Mouse (Mus musculus) heart, adult 2 months (tissue): ENCODE data around the gene Dgkz. TPM values are rescaled to one million over a fixed set of nuclear protein-coding genes. Genes with fewer than 3 reads are reported as not detected.

Experiments
- DNase-seq, 2 experiments: peaks; one replicate each; pipeline ENCODE4 v3.0.0; 2021
- H3K27ac ChIP-seq: fragments of 200-600 bp; 2 replicates; pipeline ENCODE4 v1.8.1; 2022
- H3K27me3 ChIP-seq: fragments of 200-500 bp; 2 replicates; pipeline ENCODE4 v1.6.1; 2012; ENCODE audit warnings: mild to moderate bottlenecking, low read length, inconsistent platforms, mixed read lengths; ENCODE audit not compliant: control insufficient read depth, insufficient read depth
- H3K36me3 ChIP-seq: fragments of 200-500 bp; 2 replicates; pipeline ENCODE4 v1.6.1; 2012; ENCODE audit warnings: low read length, inconsistent platforms; ENCODE audit not compliant: control insufficient read depth, insufficient read depth
- H3K4me1 ChIP-seq: fragments of 200-500 bp; 2 replicates; pipeline ENCODE4 v1.6.1; 2011; ENCODE audit warnings: low read length; ENCODE audit not compliant: control insufficient read depth, insufficient read depth
- H3K4me3 ChIP-seq: fragments of 200-600 bp; 2 replicates; pipeline ENCODE4 v1.8.1; 2022
- H3K79me2 ChIP-seq: fragments of 200-500 bp; replicated peaks from 2 replicates; pipeline ENCODE4 v1.6.1; 2012; ENCODE audit warnings: mild to moderate bottlenecking, inconsistent platforms, low read length, moderate library complexity, mixed read lengths; ENCODE audit not compliant: control insufficient read depth, insufficient read depth
- H3K9ac ChIP-seq: fragments of 200-500 bp; 2 replicates; pipeline ENCODE4 v1.6.1; 2012; ENCODE audit warnings: low read depth, mild to moderate bottlenecking, control low read depth, inconsistent platforms, low read length, mixed read lengths
- CTCF ChIP-seq: fragments of 200-600 bp; IDR thresholded peaks from 2 replicates; pipeline ENCODE4 v1.8.1; 2022; ENCODE audit warnings: antibody characterized with exemption, mild to moderate bottlenecking, moderate library complexity
- EP300 ChIP-seq: fragments of 200-500 bp; IDR thresholded peaks from 2 replicates; pipeline ENCODE4 v1.6.1; 2011; ENCODE audit warnings: low read depth, low read length, control low read depth; ENCODE audit not compliant: insufficient read depth
- POLR2A ChIP-seq: fragments of 200-500 bp; IDR thresholded peaks from 2 replicates; pipeline ENCODE4 v1.6.1; 2011; ENCODE audit warnings: mild to moderate bottlenecking, low read depth, low read length, control low read depth; ENCODE audit not compliant: insufficient read depth
- WGBS: fragments of 180-500 bp; shearing (Covaris S2); methylation state at CpG from one replicate; pipeline ENCODE4 v1.1.7; 2018; 5-methylcytosine and 5-hydroxymethylcytosine counted together
- intact Hi-C: fragments of 180-260 bp; cut with DNase I; formaldehyde crosslinking; loops from one replicate; pipeline ENCODE4 v1.15.1; 2025
- microRNA-seq, 2 experiments: library from miRNA; unstranded; fragments of <30 nt; microRNA quantifications; one replicate each; pipeline ENCODE4 v1.2.0; 2021
- polyA plus RNA-seq: library from polyadenylated mRNA; depleted of rRNA; stranded (reverse); fragments of >200 nt; gene quantifications from 2 replicates; pipeline ENCODE4 v1.2.3, GENCODE M21; 2012; rRNA removed
- total RNA-seq, 2 experiments: library from RNA; stranded (reverse); gene quantifications; 2 replicates each; pipeline ENCODE4 v1.2.3; 2021

Gene Dgkz
- total and polyA plus RNA-seq, 3 experiments: 35.5 to 102 (median 37.5) TPM

- H3K9ac ChIP-seq: no peak overlapping the region
- no peak for TF ChIP-seq CTCF
- no peak for TF ChIP-seq POLR2A
- no peak for TF ChIP-seq EP300
- intact Hi-C loops: no loop called here
- H3K4me3 ChIP-seq: no peak overlapping the region
- no peaks in the 10 kb centered on the region for H3K79me2 ChIP-seq
- 96% methylated on average over 3 of the region's 3 CpGs for WGBS
- no peak for DNase-seq
- H3K27me3 ChIP-seq: no peaks in the 10 kb centered on the region
- H3K4me1 ChIP-seq: no peaks in the 10 kb centered on the region
- H3K27ac ChIP-seq: no peak overlapping the region
- H3K36me3 ChIP-seq: no peaks in the 10 kb centered on the region
Measured at GRCm38 (mm10) chr2:91895401-91895800, 80.3 kb downstream of the Dgkz start.

- no peak overlapping the region for H3K27ac ChIP-seq
- intact Hi-C loops: no loop called here
- no peaks in the 10 kb centered on the region for H3K36me3 ChIP-seq
- H3K9ac ChIP-seq: no peak overlapping the region
- H3K4me1 ChIP-seq: no peaks in the 10 kb centered on the region
- no peaks in the 10 kb centered on the region for H3K27me3 ChIP-seq
- H3K79me2 ChIP-seq: no peaks in the 10 kb centered on the region
- TF ChIP-seq POLR2A (no peak), CTCF (no peak), EP300 (no peak)
- 86% methylated on average over 3 of the region's 3 CpGs for WGBS
- no peak for DNase-seq
- no peak overlapping the region for H3K4me3 ChIP-seq
Measured at GRCm38 (mm10) chr2:91894716-91895115, 80.9 kb downstream of the Dgkz start.

GRCm38 (mm10) chr2:91884616-91885015 is 91.0 kb downstream of the Dgkz start:
- Histone ChIP-seq H3K27me3 (no peaks in the 10 kb centered on the region), H3K36me3 (peaks cover 3% of the 10 kb centered on the region; the same call in 1 of the 2 replicates), H3K4me3 (no peak overlapping the region), H3K79me2 (no peaks in the 10 kb centered on the region), H3K27ac (no peak overlapping the region), H3K4me1 (no peaks in the 10 kb centered on the region), H3K9ac (no peak overlapping the region)
- 82% methylated on average over 4 of the region's 4 CpGs for WGBS
- no peak for DNase-seq
- intact Hi-C loops: no loop called here
- TF ChIP-seq EP300 (no peak), POLR2A (no peak), CTCF (no peak)

GRCm38 (mm10) chr2:91883961-91884360 is 91.7 kb downstream of the Dgkz start:
- TF ChIP-seq POLR2A: no peak
- no peak for TF ChIP-seq CTCF
- no peak for TF ChIP-seq EP300
- H3K4me3 ChIP-seq: no peak overlapping the region
- WGBS: 82% methylated on average over 4 of the region's 4 CpGs
- DNase-seq: no peak
- no peak overlapping the region for H3K27ac ChIP-seq
- intact Hi-C loops: no loop called here
- peaks cover 3% of the 10 kb centered on the region; the same call in 1 of the 2 replicates for H3K36me3 ChIP-seq
- no peak overlapping the region for H3K9ac ChIP-seq
- no peaks in the 10 kb centered on the region for H3K27me3 ChIP-seq
- no peaks in the 10 kb centered on the region for H3K4me1 ChIP-seq
- H3K79me2 ChIP-seq: no peaks in the 10 kb centered on the region

Small RNA genes lying within 50 kb of the gene (microRNA-seq; reads per million reads assigned to microRNA genes)
- gene Mir6999: 0 to 0.56 reads per million in 2 experiments

Other genes starting within 250 kb of the Dgkz start
- 10 to 100 TPM; 14.7 to 15.3 TPM for gene Ambra1, start 245.7 kb downstream of the Dgkz start, total RNA-seq
- 12.7 and 15.4 TPM in 2 replicates for gene Ambra1, start 245.7 kb downstream of the Dgkz start, polyA plus RNA-seq
- gene Chrm4, start 48.6 kb downstream of the Dgkz start, total RNA-seq: not detected
- gene Chrm4, start 48.6 kb downstream of the Dgkz start, polyA plus RNA-seq: 0.14 and 0.29 TPM in 2 replicates
- 1 to 10 TPM; 2.5 to 2.8 TPM for gene Mdk, start 43.6 kb downstream of the Dgkz start, total RNA-seq
- gene Mdk, start 43.6 kb downstream of the Dgkz start, polyA plus RNA-seq: 4.1 and 5.4 TPM in 2 replicates
- gene Gm9821, start 30.2 kb downstream of the Dgkz start, total RNA-seq: not detected
- gene Gm9821, start 30.2 kb downstream of the Dgkz start, polyA plus RNA-seq: not detected in 2 replicates
- 1 to 10 TPM; 3.8 to 5.8 TPM for gene Creb3l1, start 48.6 kb upstream of the Dgkz start, total RNA-seq
- 3.3 and 4.5 TPM in 2 replicates for gene Creb3l1, start 48.6 kb upstream of the Dgkz start, polyA plus RNA-seq
- 10 to 100 TPM; 26.4 to 30.2 TPM for gene Phf21a, start 117.3 kb upstream of the Dgkz start, total RNA-seq
- gene Phf21a, start 117.3 kb upstream of the Dgkz start, polyA plus RNA-seq: 27.6 and 29.5 TPM in 2 replicates